In the genomic region with DNA sequence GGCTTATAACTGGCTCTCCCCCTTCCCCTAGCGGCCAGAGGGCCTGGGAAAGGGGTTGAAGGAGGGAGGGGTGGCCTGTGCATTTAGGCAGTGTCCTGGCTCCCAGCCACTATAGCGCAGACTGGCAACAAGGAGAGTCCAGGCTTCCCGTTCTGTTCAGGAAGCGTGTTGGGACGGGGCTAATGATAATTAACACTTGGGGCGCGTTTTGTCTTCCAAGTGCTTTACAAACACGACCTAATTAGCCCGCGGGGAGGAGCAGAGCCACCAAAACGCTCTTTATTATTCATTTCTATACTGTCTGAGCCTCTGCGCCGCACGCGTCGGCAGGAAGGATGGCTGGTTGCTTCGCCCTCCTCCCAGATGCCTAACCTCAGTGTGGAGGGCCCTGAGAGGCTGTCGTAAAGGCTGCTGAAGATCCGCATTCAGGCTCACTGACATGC, we compare ENCODE assay signal across 10 mouse cellular contexts.
A peak's percentile ranks its signal among the peaks of the same experiment; 100 is the strongest.
DNase-seq lines count a peak whose midpoint lies in the region; ATAC-seq and TF ChIP-seq lines count a peak whose summit lies in the region.
"Had no signal": no experiment of that assay in that cellular context is flagged by ENCODE, and none has a peak within 500 bp of the region (broad histone marks: within the 10 kb centered on the region; RNA-seq: fewer than 3 reads in every experiment).

No protein-coding gene starts in this region.

- TF ChIP-seq POLR2A in heart, adult 2 months (IDR thresholded peaks at IDR 0.05; ENCODE audit: insufficient read depth, low read depth, low read length) = no peak

- intact Hi-C loops in heart, adult 2 months (cut with DNase I) = no loop called here

- H3K4me1 ChIP-seq in heart, embryonic 16.5 days (ENCODE audit: control insufficient read depth, insufficient read depth, low read length) = peaks cover 2% of the 10 kb centered on the region
- no peaks in the 10 kb centered on the region for H3K4me1 ChIP-seq in heart, adult 2 months (ENCODE audit: control insufficient read depth, insufficient read depth, low read length)
- peaks cover 16% of the 10 kb centered on the region; the same call in 1 of the 2 replicates for H3K4me1 ChIP-seq in hindbrain, embryonic 14.5 days (replicated peaks; ENCODE audit: control insufficient read depth, insufficient read depth, low read length)
- no peaks in the 10 kb centered on the region for H3K4me1 ChIP-seq in midbrain, postnatal 0 days (ENCODE audit: insufficient read depth, low read length)

- H3K4me3 ChIP-seq in heart, embryonic 16.5 days (ENCODE audit: low read length) = peak overlapping the region; percentile 41
- no peak overlapping the region for H3K4me3 ChIP-seq in heart, adult 2 months
- H3K4me3 ChIP-seq in hindbrain, embryonic 14.5 days (replicated peaks; ENCODE audit: low read length) = peak overlapping the region; percentile 18
- peak overlapping the region; percentile 31; the same call in 1 of the 2 replicates for H3K4me3 ChIP-seq in midbrain, postnatal 0 days (ENCODE audit: low read depth, low read length)

- peak overlapping the region; percentile 55 for H3K4me2 ChIP-seq in heart, embryonic 16.5 days (ENCODE audit: low read depth, low read length)
- peak overlapping the region; percentile 51 for H3K4me2 ChIP-seq in hindbrain, embryonic 14.5 days (replicated peaks)
- peak overlapping the region; percentile 48 for H3K4me2 ChIP-seq in midbrain, postnatal 0 days (ENCODE audit: low read depth, low read length, poor library complexity, severe bottlenecking)

- no peaks in the 10 kb centered on the region for H3K36me3 ChIP-seq in heart, embryonic 16.5 days (ENCODE audit: control insufficient read depth, insufficient read depth)
- no peaks in the 10 kb centered on the region for H3K36me3 ChIP-seq in heart, adult 2 months (ENCODE audit: control insufficient read depth, insufficient read depth, low read length)
- no peaks in the 10 kb centered on the region for H3K36me3 ChIP-seq in hindbrain, embryonic 14.5 days (replicated peaks; ENCODE audit: control insufficient read depth, insufficient read depth)
- H3K36me3 ChIP-seq in midbrain, postnatal 0 days (ENCODE audit: insufficient read depth, low read length) = no peaks in the 10 kb centered on the region

- no peak for TF ChIP-seq CTCF in heart, adult 2 months (IDR thresholded peaks at IDR 0.05)
- no peak for TF ChIP-seq CTCF in midbrain, postnatal 0 days (IDR thresholded peaks at IDR 0.05)

- ATAC-seq in heart, embryonic 16.5 days (replicated peaks; ENCODE audit: extremely low read depth, insufficient read depth, low FRiP score) = no peak
- ATAC-seq in hindbrain, embryonic 14.5 days (ENCODE audit: low FRiP score) = peak; percentile 62; the same call in 1 of the 2 replicates
- no peak for ATAC-seq in midbrain, postnatal 0 days (ENCODE audit: low FRiP score)

- no peak overlapping the region for H3K27ac ChIP-seq in heart, embryonic 16.5 days (ENCODE audit: low read length)
- no peak overlapping the region for H3K27ac ChIP-seq in heart, adult 2 months
- 0 out of 2 replicates have a peak overlapping the region, but pooled peaks have one; percentile 9 for H3K27ac ChIP-seq in hindbrain, embryonic 14.5 days
- no peak overlapping the region for H3K27ac ChIP-seq in midbrain, postnatal 0 days (ENCODE audit: low read depth, low read length)

- WGBS in heart, embryonic 16.5 days = 3% methylated on average over 19 of the region's 19 CpGs
- 2% methylated on average over 19 of the region's 19 CpGs for WGBS in heart, adult 2 months
- WGBS in hindbrain, embryonic 14.5 days = 1% methylated on average over 19 of the region's 19 CpGs
- 6% methylated on average over 19 of the region's 19 CpGs for WGBS in midbrain, postnatal 0 days

- H3K9ac ChIP-seq in heart, embryonic 16.5 days (ENCODE audit: low read length) = no peak overlapping the region
- no peak overlapping the region for H3K9ac ChIP-seq in heart, adult 2 months (ENCODE audit: low read depth, low read length)
- H3K9ac ChIP-seq in hindbrain, embryonic 14.5 days = 0 out of 2 replicates have a peak overlapping the region, but pooled peaks have one; percentile 28
- no peak overlapping the region for H3K9ac ChIP-seq in midbrain, postnatal 0 days (replicated peaks; ENCODE audit: low read length, poor library complexity, severe bottlenecking)

- H3K27me3 ChIP-seq in heart, embryonic 16.5 days (ENCODE audit: control insufficient read depth, insufficient read depth, low read length) = peaks cover 51% of the 10 kb centered on the region
- H3K27me3 ChIP-seq in heart, adult 2 months (ENCODE audit: control insufficient read depth, insufficient read depth, low read length) = peaks cover 10% of the 10 kb centered on the region
- H3K27me3 ChIP-seq in hindbrain, embryonic 14.5 days (ENCODE audit: control insufficient read depth, insufficient read depth, low read length) = peaks cover 34% of the 10 kb centered on the region
- peaks cover 5% of the 10 kb centered on the region for H3K27me3 ChIP-seq in midbrain, postnatal 0 days (ENCODE audit: insufficient read depth, low read length)
- H3K27me3 ChIP-seq: CH12.LX had no signal

- no peaks in the 10 kb centered on the region for H3K9me3 ChIP-seq in heart, embryonic 16.5 days (replicated peaks; ENCODE audit: control insufficient read depth, low read length)
- no peaks in the 10 kb centered on the region for H3K9me3 ChIP-seq in hindbrain, embryonic 14.5 days (ENCODE audit: control insufficient read depth, low read length)
- H3K9me3 ChIP-seq in midbrain, postnatal 0 days (ENCODE audit: low read length) = no peaks in the 10 kb centered on the region

- DNase-seq in heart, adult 2 months = no peak
- peak; percentile 52 for DNase-seq in embryo, embryonic 10 days (ENCODE audit: low spot score)
- peak; percentile 62 for DNase-seq in hindbrain, embryonic 14.5 days (ENCODE audit: low spot score)
- peak; percentile 35 for DNase-seq in midbrain, postnatal 0 days (ENCODE audit: low spot score)
- DNase-seq in gastrocnemius, postnatal 25 days = no peak
- no peak for DNase-seq in adrenal gland, adult 18-20 months (ENCODE audit: low spot score in 2 of 2)
- DNase-seq in urinary bladder, postnatal 14 days (ENCODE audit: low spot score) = no peak
- DNase-seq: cerebellum, adult 11-12 months had no signal

- no peak for TF ChIP-seq EP300 in heart, adult 2 months (IDR thresholded peaks at IDR 0.05; ENCODE audit: insufficient read depth, low read depth, low read length)

- no peaks in the 10 kb centered on the region for H3K79me2 ChIP-seq in heart, adult 2 months (replicated peaks; ENCODE audit: control insufficient read depth, insufficient read depth, low read length)

Comparison
In these comparisons a context has a peak if more than half of its experiments do, and no peak if none do; other contexts are left out.
1. DNase-seq: peak in embryo, embryonic 10 days (single experiment), hindbrain, embryonic 14.5 days (single experiment) and midbrain, postnatal 0 days (single experiment); none in heart, adult 2 months (0 of 2), gastrocnemius, postnatal 25 days (single experiment), adrenal gland, adult 18-20 months (0 of 2) and urinary bladder, postnatal 14 days (single experiment).
2. Peak in every context shown above with its lines, with median percentiles within 50 percentile points of each other: H3K4me2 ChIP-seq.